Mouse (Mus musculus) limb, embryonic 14.5 days (tissue): ENCODE data around the gene Ulk3. TPM values are rescaled to one million over a fixed set of nuclear protein-coding genes. Genes with fewer than 3 reads are reported as not detected.

Experiments used
- ATAC-seq: fragments of 200-750 bp; cut with Nextera tagmentation; 2 replicates; pipeline ENCODE4 v1.8.0; 2017; ENCODE audit warnings: low read depth, moderate number of reproducible peaks, moderate TSS enrichment; ENCODE audit not compliant: low FRiP score
- DNase-seq: peaks from one replicate; pipeline ENCODE4 v3.0.0-alpha.2; 2015; ENCODE audit warnings: low spot score
- H3K27ac ChIP-seq: fragments of 300-500 bp; sonication (generic); replicated peaks from 2 replicates; pipeline ENCODE4 v1.5.1; 2014; ENCODE audit warnings: low read depth, mild to moderate bottlenecking, low read length, moderate library complexity, mixed read lengths
- H3K27me3 ChIP-seq: fragments of 300-500 bp; sonication (generic); 2 replicates; pipeline ENCODE4 v1.6.1; 2014; ENCODE audit warnings: low read length, mixed read lengths; ENCODE audit not compliant: control insufficient read depth, insufficient read depth
- H3K36me3 ChIP-seq: fragments of 300-500 bp; sonication (generic); 2 replicates; pipeline ENCODE4 v1.6.1; 2014; ENCODE audit warnings: mild to moderate bottlenecking, low read length, moderate library complexity, mixed read lengths; ENCODE audit not compliant: control insufficient read depth, insufficient read depth
- H3K4me1 ChIP-seq: fragments of 300-500 bp; sonication (generic); 2 replicates; pipeline ENCODE4 v1.6.1; 2014; ENCODE audit warnings: antibody characterized with exemption, low read length, mixed read lengths; ENCODE audit not compliant: control insufficient read depth, insufficient read depth
- H3K4me2 ChIP-seq: fragments of 300-500 bp; sonication (generic); replicated peaks from 2 replicates; pipeline ENCODE4 v1.6.1; 2014; ENCODE audit warnings: low read depth, mild to moderate bottlenecking, low read length, moderate library complexity; ENCODE audit not compliant: severe bottlenecking
- H3K4me3 ChIP-seq: fragments of 300-500 bp; sonication (generic); replicated peaks from 2 replicates; pipeline ENCODE4 v1.5.1; 2014; ENCODE audit warnings: low read length
- H3K9ac ChIP-seq: fragments of 300-500 bp; sonication (generic); 2 replicates; pipeline ENCODE4 v1.6.1; 2014; ENCODE audit warnings: mild to moderate bottlenecking, low read depth, low read length, moderate library complexity; ENCODE audit not compliant: severe bottlenecking
- H3K9me3 ChIP-seq: fragments of 300-500 bp; sonication (generic); 2 replicates; pipeline ENCODE4 v1.6.1; 2016; ENCODE audit warnings: low read length; ENCODE audit not compliant: control insufficient read depth
- POLR2A ChIP-seq: fragments of 200-500 bp; IDR thresholded peaks from 2 replicates; pipeline ENCODE4 v1.8.0; 2012; ENCODE audit warnings: inconsistent platforms, mild to moderate bottlenecking, moderate library complexity, borderline replicate concordance; ENCODE audit not compliant: insufficient read depth, insufficient read length; ENCODE audit errors: extremely low read depth
- WGBS: fragments of 180-500 bp; shearing (Covaris S2); extraction: QIAGEN DNeasy Blood & Tissue Kit; methylation state at CpG from one replicate; pipeline ENCODE4 v1.1.7; 2014; 5-methylcytosine and 5-hydroxymethylcytosine counted together
- polyA plus RNA-seq, 2 experiments: library from polyadenylated mRNA; depleted of rRNA in 1 of 2; stranded (reverse) in 1 of 2; unstranded in 1 of 2; fragments of >200 nt; fragmentation: Nextera tagmentation in 1 of 2; extraction: Ambion mirVana in 1 of 2; gene quantifications; 2 replicates each; pipeline versions ENCODE4 v1.2.1 to v1.2.3; 2012 to 2014

Ulk3 gene
- polyA plus RNA-seq (2012; rRNA removed) = 41.7 and 47.2 TPM in 2 replicates
- 13.1 and 13.8 TPM in 2 replicates for polyA plus RNA-seq (2014; fragmentation: Nextera tagmentation; extraction: Ambion mirVana)

- Histone ChIP-seq H3K9me3 (no peaks in the 10 kb centered on the region), H3K9ac (peak within 1 kb of the TSS; percentile 72), H3K27me3 (no peaks in the 10 kb centered on the region), H3K4me3 (peak within 1 kb of the TSS; percentile 82), H3K4me1 (peaks cover 7% of the 10 kb centered on the region), H3K4me2 (peak within 1 kb of the TSS; percentile 90), H3K27ac (peak within 1 kb of the TSS; percentile 80), H3K36me3 (peaks cover 54% of the 10 kb centered on the region)
- ATAC-seq = peak; percentile 85
- TF ChIP-seq POLR2A = no peak
- DNase-seq = peak; percentile 60
- WGBS = under 1% methylated on average over 51 of the region's 58 CpGs
These were observed at the start of gene Ulk3 for GRCm38 (mm10) chr9:57589224-57590126. Gene Ulk3 (plus strand): TSS chr9:57589452.

- no peak for TF ChIP-seq POLR2A
- Histone ChIP-seq H3K9ac (no peak overlapping the region), H3K27me3 (no peaks in the 10 kb centered on the region), H3K4me3 (no peak overlapping the region), H3K4me1 (peaks cover 13% of the 10 kb centered on the region), H3K9me3 (no peaks in the 10 kb centered on the region), H3K27ac (no peak overlapping the region), H3K36me3 (peaks cover 52% of the 10 kb centered on the region), H3K4me2 (no peak overlapping the region)
- ATAC-seq (no peak), DNase-seq (no peak)
- WGBS = 77% methylated on average over 2 of the region's 2 CpGs
These were observed 49.7 kb upstream of the Ulk3 start for GRCm38 (mm10) chr9:57539550-57539949.

GRCm38 (mm10) chr9:57541312-57541711, 47.9 kb upstream of the Ulk3 start:
- Histone ChIP-seq H3K9me3 (no peaks in the 10 kb centered on the region), H3K4me2 (no peak overlapping the region), H3K4me3 (no peak overlapping the region), H3K27me3 (no peaks in the 10 kb centered on the region), H3K4me1 (peaks cover 13% of the 10 kb centered on the region), H3K27ac (no peak overlapping the region), H3K9ac (no peak overlapping the region), H3K36me3 (peaks cover 63% of the 10 kb centered on the region)
- DNase-seq (peak; percentile 81), ATAC-seq (no peak)
- no peak for TF ChIP-seq POLR2A
- WGBS = 14% methylated on average over 1 of the region's 1 CpGs

- peaks cover 89% of the 10 kb centered on the region for H3K36me3 ChIP-seq
- H3K27me3 ChIP-seq = no peaks in the 10 kb centered on the region
- DNase-seq = no peak
- H3K4me1 ChIP-seq = no peaks in the 10 kb centered on the region; the same call in 1 of the 2 replicates
- H3K4me3 ChIP-seq = no peak overlapping the region
- 87% methylated on average over 3 of the region's 3 CpGs for WGBS
- ATAC-seq = no peak
- no peaks in the 10 kb centered on the region for H3K9me3 ChIP-seq
- no peak overlapping the region for H3K9ac ChIP-seq
- H3K4me2 ChIP-seq = no peak overlapping the region
- no peak for TF ChIP-seq POLR2A
- H3K27ac ChIP-seq = no peak overlapping the region
These were observed 45.3 kb upstream of the Ulk3 start for GRCm38 (mm10) chr9:57543951-57544350.

GRCm38 (mm10) chr9:57547287-57547686, 42.0 kb upstream of the Ulk3 start:
- Histone ChIP-seq H3K4me2 (no peak overlapping the region), H3K36me3 (peaks cover 76% of the 10 kb centered on the region), H3K9ac (no peak overlapping the region), H3K27ac (no peak overlapping the region), H3K4me1 (peaks cover 6% of the 10 kb centered on the region; the same call in 1 of the 2 replicates), H3K27me3 (no peaks in the 10 kb centered on the region), H3K9me3 (no peaks in the 10 kb centered on the region), H3K4me3 (no peak overlapping the region)
- DNase-seq (no peak), ATAC-seq (no peak)
- TF ChIP-seq POLR2A = no peak
- WGBS = 90% methylated on average over 5 of the region's 5 CpGs
